Mouse (Mus musculus) gonadal fat pad, adult 2 months (tissue): ENCODE results near the gene Yipf3. TPM values are rescaled to one million over a fixed set of nuclear protein-coding genes. Genes with fewer than 3 reads are reported as not detected.
A peak's percentile ranks its signal among the peaks of the same experiment; 100 is the strongest.

ENCODE experiments used
- DNase-seq: peaks from one replicate; pipeline ENCODE4 v3.0.0-alpha.2; 2012; ENCODE audit warnings: low read depth
- polyA plus RNA-seq: library from polyadenylated mRNA; depleted of rRNA; stranded (reverse); fragments of >200 nt; gene quantifications from 2 replicates; pipeline ENCODE4 v1.2.3, GENCODE M21; 2012

The Yipf3 gene
- polyA plus RNA-seq, 1 experiment, result 181 TPM

DNA sequence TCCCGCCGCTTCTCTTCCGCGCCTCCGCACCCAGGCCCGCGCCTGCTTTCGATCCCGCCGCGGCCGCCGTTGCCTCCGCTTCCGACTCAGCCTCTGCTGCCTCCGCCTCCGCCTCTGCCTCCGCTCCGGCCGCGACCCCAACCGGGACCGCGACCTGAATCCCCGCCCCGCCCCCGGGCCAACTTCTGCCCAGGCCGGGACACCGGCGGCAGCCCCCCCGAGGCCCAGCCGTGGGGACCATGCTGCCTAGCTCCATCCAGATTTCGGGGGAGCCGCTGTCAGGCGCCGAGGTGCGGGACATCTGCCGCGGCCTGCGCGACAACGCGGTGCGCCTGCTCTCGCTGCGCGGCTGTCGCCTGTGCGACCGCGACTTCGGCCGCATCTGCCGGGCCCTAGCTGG is 6.2 kb downstream of the Yipf3 start:
- no peak for DNase-seq

DNA sequence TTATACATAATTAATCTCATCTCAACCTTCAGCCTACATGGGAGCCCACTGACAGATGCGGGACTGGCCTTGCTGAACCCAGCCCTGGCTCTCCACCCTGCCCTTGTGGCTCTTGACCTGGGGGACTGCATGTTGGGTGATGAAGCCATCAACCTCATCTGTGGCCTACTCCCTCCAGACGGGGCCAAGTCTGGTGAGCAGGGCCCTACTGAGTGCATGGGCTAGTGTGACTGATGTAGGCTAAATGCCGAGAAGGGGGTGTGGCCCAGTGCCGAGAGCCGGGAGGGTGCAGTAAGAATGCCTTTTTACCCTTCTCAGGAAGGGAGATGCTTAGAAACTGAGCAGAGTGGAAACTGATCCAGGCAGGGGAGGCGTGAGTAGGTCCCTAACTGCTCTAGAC is 7.3 kb downstream of the Yipf3 start:
- DNase-seq, result no peak

DNA sequence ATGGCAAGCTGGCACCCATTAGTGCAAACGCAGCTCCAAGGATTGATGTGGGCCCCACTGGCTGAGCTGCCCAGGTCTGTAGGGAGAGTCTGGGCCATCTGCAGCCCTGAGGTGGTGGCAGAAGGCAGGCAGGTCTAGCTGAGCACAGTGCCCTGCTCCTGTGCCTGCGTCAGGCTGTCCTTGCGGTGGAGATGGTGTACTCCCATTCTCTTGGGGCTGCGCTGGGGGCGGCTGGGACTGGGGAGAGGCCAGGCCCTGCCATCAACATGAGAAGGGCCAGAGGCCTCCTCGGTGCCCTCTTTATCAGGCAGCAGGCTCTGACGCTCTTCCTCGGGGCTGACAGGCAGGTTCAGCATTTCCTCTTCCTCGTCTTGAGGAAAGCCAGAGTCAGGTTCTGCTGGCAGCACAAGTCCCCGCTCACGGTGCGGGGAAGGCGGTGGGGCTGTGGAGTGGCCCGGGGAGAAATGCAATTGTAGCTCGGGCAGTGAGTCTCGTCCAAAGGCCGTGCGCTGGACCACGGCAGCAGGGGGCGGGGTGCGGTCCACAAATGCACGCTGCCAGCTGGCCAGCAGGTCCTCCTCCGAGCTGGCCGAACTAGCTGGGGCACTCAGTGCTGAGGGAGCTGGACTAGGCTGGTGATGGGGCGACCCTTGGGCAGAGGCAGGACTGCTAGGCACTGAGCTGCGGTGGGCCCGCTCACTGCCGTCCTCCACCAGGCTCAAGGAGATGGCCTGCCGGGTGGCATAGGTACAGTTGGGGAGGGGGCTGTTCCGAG is 10.6 kb downstream of the Yipf3 start:
- DNase-seq, result no peak

DNA sequence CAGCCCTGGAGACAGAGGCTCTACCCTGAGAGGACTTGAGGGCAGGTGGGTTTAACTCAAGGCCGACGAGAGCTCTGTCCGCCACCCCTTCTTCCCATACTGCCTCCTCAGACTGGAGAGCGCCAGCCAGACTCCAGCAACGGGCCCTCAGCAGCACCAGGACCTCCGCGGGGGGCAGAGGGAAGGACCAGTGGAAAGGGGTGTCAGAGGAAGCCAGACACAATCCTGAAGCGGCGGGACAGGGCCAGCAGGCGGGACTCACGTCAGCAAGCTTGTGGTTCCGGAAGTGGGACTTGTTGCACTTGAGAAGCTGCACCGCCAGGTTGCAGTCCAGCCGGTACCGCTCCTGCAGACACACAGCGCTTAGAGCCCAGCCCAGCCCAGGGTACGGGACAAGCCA is 11.8 kb downstream of the Yipf3 start:
- DNase-seq, result no peak

DNA sequence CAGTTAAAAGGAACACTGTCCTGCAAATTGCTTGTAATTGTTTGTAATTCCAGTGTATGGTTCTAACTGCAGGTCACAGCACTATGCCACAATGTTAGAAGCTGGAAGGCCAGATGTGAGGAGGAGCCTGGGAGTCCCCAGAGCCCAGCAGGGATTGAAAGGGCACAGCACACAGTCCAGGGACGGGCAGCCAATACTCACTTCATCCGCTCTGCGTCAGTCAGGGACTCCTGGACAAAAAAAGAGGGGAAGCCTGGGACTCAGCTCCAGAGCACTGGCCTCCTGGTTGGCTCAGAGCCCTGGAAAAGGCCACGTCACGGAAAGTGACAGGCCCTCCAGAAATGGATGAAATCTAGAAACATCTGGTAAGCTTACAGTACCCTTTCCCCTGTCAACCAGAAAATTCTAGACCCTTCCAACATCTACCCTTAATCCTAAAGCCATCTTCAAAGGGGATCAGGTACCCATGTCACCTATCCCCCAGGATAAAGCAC is 14.4 kb downstream of the Yipf3 start:
- DNase-seq, result no peak

DNA sequence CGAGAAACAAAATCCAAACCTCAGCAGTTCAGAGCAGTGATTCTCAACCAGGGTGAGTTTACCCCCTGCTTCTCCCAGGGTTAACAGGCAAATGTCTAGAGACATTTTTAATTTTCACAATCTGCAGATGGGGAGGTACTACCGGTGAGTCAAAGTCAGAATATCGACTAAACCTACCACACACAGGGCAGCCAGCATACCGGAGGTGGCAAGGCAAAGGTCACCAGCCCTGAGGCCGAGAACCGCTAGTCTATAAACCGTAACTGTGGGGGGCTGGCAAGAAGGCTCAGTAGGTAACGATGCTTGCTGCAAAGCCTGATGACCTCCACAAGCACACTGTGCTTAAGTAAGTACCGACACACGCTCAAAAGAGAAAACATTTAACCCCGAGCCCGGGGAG is 17.6 kb downstream of the Yipf3 start:
- DNase-seq, result no peak

DNA sequence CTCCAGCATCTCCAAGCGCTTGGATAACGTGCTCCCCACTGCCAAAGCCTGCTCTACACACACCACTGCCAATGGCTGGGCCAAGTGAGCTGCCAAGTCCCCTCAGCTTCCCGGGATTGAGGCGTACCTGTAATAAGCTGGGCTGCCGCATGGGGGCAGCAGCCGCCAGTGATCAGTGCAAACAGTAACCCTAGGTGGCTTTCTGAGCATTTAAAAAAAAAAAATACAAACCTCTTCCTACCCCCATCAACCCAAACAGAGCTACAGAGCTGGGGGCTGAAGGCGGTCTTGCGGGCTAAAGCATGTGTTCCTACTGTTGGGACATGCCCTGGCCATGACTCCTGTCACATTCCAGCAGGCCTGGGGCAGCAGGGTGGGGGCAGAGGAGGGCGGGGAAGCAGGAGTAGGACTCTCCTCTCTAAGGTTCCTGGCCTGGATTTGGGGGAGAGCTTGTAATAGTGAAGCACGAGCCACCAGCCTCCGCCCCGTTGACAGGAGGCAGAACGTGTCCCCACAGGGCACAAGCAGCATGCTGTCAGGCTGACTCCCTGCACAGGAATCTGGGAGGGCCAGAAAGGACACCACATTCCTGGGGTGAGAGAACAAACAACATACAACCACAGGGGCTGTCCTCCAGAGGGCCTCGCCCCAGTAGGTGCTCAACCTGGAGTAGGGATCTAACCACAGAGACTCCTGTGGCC is 18.2 kb downstream of the Yipf3 start:
- DNase-seq, result peak; percentile 72

DNA sequence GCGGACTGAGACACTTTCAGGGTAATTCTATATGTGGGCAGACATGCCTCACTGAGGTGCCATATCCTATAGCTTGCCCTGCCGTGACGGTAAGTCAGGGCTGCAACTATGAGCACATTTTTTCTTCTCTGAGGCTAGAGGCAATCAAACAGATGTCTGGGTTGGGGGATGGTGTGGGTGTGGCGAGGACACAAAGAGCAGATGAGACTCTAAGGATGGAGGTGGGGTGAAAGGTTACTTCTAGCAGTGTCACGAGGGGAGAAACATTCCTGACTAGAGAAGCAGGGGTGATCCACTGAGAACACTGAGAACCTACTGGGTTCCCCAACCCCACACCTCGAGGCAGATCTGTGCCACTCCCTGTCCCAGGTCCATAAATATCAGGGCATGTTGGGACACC is 19.1 kb downstream of the Yipf3 start:
- no peak for DNase-seq

DNA sequence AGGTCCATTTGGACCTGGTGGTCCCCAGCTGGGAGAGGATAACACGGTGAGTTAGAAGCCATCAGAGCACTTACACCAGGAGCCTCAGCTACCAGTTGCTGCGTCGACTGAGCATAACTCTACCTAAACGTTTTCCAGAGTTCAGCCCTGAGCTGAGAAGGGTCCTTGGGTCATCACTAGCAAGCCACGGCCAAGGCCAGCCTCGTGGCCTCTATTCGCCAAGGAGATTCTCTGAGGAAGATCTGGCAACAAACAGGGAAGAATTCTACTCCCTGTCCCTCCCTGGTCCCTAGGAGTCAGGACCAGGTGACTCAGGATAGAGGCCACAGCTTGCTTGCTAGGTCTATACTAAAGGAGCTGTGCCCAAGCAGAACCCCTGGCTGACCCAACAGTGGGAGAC is 19.6 kb downstream of the Yipf3 start:
- DNase-seq, result no peak

DNA sequence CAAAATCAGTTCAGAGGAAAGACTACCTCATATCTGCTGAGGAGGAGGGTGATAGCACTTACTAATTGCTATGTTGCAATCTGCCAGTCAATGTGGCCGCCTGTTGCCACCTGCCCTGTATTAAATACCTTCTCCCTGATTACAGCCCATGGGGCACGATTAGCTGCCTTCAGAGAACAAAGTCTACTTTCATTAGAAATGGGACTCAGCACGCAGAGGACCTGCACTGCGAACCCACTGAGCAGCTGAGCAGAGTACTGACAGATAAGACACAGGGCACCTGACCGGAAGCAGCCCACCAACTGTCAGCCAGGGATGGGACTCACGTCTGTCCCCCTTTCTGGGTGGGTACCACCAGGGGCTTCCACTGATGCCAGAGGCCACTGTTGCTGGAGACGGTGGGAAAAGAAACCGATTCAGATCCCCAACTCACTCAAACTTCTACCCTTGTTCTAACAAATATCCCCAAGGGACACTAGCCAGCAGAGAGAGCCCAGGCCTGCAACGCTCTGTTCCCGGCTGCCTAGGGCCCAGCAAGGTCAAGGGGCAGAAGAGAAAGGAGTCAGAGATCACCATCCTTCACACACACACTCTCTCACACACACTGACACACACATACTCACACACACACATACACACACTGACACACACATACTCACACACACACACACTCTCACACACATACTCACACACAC is 20.3 kb downstream of the Yipf3 start:
- no peak for DNase-seq

DNA sequence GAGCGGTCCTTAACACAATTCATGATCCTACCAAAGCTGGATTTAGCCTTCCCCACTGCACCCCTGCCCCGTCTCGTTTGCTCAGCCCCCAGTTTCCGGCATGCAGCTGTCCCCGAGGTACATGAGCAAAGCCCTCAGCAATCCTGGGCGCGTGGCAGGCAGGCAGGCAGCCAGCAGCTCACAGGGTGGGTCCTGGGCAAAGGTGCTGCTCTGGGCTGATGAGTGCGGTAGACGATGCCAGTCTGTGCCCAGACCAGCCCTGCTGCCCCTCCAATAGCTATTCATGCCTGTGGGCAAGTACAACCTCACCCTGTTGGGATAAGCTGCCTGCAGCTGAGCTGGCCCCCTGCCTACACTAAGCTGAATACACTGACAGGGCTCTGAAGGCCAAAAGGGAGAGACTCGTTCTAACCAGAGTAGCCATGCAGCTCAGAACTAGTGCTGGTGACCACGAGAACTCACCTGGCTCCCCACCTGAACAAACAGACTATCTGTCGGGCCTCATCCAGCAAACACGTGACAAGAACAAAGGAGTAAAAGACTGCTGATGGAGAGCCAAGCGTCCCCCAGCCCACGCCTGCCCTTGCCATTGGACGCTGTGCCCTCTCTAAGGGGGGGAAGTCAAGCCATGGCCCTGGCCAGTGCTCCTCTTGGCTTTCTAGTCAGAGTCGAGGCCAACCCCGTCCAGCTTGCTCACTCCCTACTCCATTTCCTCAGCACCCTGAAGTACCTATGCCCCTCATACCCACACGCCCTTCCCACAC is 22.1 kb downstream of the Yipf3 start:
- DNase-seq, result no peak

DNA sequence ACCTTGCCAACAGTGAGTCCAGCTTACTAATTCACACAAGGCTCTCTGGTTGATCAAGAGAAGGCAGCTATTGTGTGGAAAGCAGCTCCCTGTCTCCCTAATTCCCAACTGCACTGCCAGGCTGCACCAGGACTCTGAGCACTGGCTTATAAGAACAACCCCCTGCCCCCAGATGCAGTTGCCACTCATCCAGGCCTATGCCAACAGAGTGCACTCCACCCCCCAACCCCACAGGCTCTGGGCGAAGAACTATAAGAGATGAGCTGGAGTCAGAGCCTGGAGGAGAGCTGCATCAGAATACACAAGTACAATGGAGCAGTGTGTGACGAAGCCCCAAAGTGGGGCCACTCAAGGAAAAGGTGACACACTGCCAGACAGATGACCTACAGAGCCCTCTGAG is 24.2 kb downstream of the Yipf3 start:
- DNase-seq, result no peak

DNA sequence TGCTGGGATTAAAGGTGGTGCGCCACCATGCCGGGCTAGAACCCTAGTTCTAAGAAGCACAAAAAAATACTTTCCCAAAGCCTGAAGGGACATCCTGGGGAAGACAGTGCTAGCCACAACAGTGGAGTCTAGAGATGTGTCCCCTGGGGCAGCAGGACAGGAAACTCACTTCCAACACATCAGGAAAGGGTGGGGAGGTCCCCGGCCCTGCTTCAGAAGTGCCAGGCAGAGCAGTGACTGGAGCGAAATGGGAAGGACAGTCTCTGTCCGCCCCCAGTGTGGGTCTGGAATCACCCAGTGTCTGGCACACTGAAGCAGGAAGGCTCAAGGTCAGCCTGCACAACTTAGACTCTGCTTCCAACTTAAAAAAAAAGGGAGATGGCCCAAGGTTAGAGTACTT is 24.8 kb downstream of the Yipf3 start:
- no peak for DNase-seq

DNA sequence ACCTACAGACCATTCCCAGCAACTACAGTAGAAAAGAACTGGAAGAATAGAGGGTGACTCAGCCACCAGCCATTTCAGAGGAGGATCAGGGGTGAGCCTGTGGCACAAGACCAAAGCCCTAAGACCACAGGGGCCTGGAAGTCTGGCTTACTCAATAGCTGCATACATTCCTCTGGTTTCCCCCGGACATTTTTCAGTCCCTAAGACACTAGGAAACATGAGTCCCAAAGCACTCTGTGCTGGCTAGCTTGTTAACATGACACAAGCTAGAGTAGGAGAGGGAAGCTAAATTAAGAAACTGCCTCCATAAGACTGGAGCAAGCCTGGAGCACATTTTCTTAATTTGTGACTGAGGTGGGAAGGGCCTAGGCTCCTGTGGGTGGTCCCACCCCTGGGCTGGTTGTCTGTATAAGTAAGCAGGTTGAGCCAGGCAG is 25.9 kb downstream of the Yipf3 start:
- no peak for DNase-seq

DNA sequence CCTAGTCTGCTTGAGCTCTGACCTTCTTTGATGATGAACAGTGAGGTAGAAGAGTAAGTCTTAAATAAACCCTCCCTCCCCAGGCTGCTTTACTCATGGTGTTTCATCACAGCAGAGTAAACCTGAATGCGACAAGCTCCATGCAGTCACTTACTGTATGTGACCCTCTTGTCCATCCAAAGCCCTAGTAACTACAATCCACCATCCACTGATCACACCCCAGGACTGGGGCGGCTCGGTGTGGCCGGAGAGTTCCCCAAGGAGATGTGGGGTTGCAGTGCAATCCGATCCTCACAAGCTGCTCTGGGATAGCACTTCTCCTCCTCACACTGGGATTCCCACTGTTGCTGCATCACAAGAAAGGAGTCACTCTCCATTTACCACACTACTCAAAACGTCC is 26.6 kb downstream of the Yipf3 start:
- DNase-seq, result no peak

DNA sequence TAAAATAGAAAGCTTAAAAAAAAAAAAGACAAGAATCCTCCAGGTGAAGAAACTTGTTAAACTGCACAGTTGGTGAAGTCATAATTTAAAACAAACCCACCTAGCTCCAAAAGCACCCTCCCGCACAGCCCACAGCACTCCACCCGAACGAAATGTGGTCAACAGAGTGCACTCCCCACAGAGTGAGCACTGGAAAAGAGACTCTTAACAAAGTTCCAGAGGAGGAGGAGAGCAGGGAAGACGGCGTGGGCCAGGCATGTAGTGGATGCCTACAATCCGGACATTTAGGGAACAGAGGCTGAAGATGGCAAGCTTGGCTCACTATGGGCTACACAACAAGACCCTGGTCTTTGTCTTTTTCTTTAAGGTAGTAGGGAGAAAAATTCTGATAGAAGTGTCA is 27.2 kb downstream of the Yipf3 start:
- DNase-seq, result no peak

DNA sequence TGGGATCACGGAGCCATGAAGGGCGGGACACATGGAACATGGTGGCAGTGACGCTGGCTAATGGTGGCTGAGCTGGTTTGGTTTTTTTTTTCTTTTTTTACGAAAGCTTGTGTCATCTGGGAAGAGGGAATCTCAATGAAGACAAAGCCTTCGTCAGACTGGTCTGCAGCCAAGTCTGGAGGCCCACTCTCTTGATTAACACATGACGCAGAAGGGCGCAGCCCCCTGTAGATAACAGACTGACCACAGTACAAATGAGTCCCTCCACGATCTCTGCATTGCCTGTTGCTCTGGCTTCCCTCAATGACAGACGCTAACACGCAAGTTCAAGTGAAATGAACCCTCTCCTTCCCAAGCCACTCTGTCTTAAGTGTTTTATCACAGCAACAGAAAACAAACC is 27.6 kb downstream of the Yipf3 start:
- DNase-seq, result no peak

DNA sequence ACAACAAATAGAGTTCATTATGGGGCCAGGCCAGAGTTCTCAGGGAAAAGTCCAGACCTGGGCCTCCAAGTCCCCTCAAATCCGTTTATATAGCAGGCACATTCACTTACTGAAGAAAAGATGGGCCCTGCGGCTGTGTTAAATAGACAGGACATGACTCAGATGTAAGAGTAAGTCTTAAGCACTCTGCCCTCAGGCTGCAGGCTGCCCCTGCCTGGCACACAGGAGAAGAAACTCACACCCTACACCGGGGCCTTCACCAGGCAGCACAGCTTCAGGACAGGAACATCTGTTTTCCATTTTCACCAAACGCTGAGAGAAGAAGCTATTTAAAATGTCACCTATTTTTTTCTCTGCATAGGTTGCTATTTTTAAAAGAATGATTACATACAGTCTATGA is 29.7 kb downstream of the Yipf3 start:
- no peak for DNase-seq

DNA sequence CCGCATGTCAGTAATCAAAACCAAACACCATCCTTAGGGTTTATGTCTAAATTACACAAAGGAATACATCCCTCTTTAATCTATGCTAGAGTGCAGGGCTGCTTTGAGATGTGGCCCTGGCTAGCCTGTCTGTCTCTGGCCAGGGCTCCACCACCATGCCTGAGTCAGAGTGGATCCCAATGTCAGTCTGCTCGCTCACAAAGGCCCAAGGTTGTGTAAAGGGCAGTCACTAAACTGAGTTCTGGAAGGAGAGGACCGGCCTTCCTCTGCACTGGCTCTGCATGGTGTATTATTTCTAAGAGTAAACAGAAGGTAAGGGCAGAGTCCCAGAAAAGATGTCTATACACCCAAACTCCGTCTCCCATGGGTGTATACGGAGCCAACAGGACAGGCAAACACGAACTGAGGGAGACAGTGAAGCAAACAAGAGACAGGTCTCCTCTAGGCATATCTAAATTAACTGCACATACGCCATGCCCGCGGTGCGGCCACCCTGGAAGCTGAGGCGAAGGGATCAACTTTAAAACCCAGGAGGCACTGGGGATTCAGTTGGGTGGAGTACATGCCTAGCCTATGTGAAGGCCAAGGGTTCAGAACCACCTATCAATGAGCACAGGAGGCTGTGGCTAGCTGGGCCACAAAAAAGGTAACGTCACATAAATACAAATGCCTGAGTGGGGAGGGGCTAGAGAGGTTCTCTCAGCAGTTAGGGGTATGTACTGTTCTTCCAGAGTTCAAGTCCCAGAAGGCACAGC is 30.3 kb downstream of the Yipf3 start:
- DNase-seq, result no peak

DNA sequence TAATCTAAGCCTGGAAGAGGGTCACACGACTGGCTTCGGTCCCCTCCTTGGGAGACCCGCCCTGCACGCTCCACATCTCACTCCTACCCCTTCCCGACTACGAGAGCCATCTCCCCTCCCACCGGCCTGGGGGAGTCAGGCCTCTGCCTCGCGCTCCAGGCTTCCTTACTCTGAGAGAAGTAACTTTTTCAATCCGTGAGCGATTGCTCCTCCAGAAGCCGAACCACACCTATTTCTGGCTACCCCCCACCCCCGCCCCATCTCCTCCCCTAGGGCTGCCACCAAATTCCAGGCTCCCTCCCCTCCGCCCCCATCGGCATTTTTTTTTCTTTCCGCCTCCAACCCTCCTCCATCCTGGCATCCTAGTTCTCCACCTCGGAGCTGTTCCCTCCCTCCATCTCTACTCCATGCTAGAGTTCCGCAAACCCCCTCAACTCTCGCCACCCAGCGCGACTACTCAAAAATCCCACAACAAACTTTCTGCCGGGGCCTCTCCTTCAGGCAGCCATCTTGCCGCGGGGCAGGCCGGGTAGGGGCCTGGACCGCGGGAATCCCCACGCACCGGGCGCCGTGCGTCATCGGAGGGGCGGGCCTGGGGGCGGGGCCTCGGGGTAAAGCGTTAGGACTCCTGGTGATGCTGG is 34.7 kb downstream of the Yipf3 start, which contains the start of gene Tjap1:
Gene Tjap1 (minus strand): TSS at position 544 of the 641 bp plus-strand sequence.
- no peak for DNase-seq

DNA sequence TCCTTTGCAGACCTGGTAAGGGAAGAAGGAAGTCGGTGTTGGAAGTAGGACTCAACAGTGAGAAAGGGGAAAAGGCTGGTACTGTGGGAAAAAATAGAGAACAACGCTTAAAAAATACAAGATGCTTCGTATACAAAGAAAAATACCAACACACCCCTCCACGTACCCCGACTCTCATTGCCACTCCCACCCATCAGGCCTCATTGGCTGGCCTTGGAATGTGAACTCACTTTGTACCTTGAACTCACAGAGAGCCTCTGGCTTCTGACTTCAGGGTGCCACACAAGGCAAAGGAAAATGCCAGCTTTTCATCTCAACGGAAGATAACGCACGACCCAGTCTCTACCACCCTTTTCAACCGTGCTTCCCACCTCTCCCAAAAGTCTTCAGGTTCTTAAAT is 35.3 kb downstream of the Yipf3 start:
- DNase-seq, result no peak
